In genomic region chr4:114666979-114667328, GRCm38 (mm10) we compare ENCODE assay signal across 10 mouse cellular contexts.
DNase-seq lines count a peak whose midpoint lies in the region; ATAC-seq and TF ChIP-seq lines count a peak whose summit lies in the region.
"Had no signal": no experiment of that assay in that cellular context is flagged by ENCODE, and none has a peak within 500 bp of the region (broad histone marks: within the 10 kb centered on the region; RNA-seq: fewer than 3 reads in every experiment).

No protein-coding gene starts in this region.

- no peak for TF ChIP-seq EP300 in lung, postnatal 0 days (IDR thresholded peaks at IDR 0.05)

- no peaks in the 10 kb centered on the region for H3K9me3 ChIP-seq in lung, postnatal 0 days (ENCODE audit: low read length)
- no peaks in the 10 kb centered on the region for H3K9me3 ChIP-seq in forebrain, embryonic 15.5 days
- H3K9me3 ChIP-seq in stomach, embryonic 14.5 days (ENCODE audit: control insufficient read depth, low read depth, low read length), result no peaks in the 10 kb centered on the region
- H3K9me3 ChIP-seq: megakaryocyte, embryonic 14.5 days had no signal

- H3K4me1 ChIP-seq in lung, postnatal 0 days (ENCODE audit: insufficient read depth, low read depth, low read length), result no peaks in the 10 kb centered on the region
- peaks cover 14% of the 10 kb centered on the region for H3K4me1 ChIP-seq in forebrain, embryonic 15.5 days
- H3K4me1 ChIP-seq in stomach, embryonic 14.5 days (ENCODE audit: control insufficient read depth, insufficient read depth, low read length), result 0 out of 2 replicates have a peak, but pooled peaks cover 5% of the 10 kb centered on the region

- no peaks in the 10 kb centered on the region for H3K36me3 ChIP-seq in lung, postnatal 0 days (ENCODE audit: insufficient read depth, low read length)
- H3K36me3 ChIP-seq in forebrain, embryonic 15.5 days, result no peaks in the 10 kb centered on the region
- H3K36me3 ChIP-seq in stomach, embryonic 14.5 days (ENCODE audit: control insufficient read depth, insufficient read depth, low read length), result no peaks in the 10 kb centered on the region

- H3K27me3 ChIP-seq in lung, postnatal 0 days (replicated peaks; ENCODE audit: insufficient read depth, low read length), result peaks cover 26% of the 10 kb centered on the region
- peaks cover 73% of the 10 kb centered on the region for H3K27me3 ChIP-seq in forebrain, embryonic 15.5 days
- peaks cover 26% of the 10 kb centered on the region; the same call in 1 of the 2 replicates for H3K27me3 ChIP-seq in stomach, embryonic 14.5 days (ENCODE audit: control insufficient read depth, insufficient read depth, low read length)

- DNase-seq in lung, postnatal 0 days (ENCODE audit: low spot score), result no peak
- DNase-seq in lung, postnatal 10 days, result no peak
- peak; percentile 43 for DNase-seq in liver
- no peak for DNase-seq in frontal cortex, postnatal 25 days (ENCODE audit: low spot score in 2 of 2)
- no peak for DNase-seq in cerebellum, adult 11-12 months
- DNase-seq: thymus, adult 2 months had no signal

- no peak overlapping the region for H3K27ac ChIP-seq in lung, postnatal 0 days (ENCODE audit: low read length)
- no peak overlapping the region for H3K27ac ChIP-seq in forebrain, embryonic 15.5 days (replicated peaks)
- H3K27ac ChIP-seq in stomach, embryonic 14.5 days (ENCODE audit: low read length), result no peak overlapping the region

- 0 out of 2 replicates have a peak overlapping the region, but pooled peaks have one; percentile 11 for H3K4me2 ChIP-seq in lung, postnatal 0 days (replicated peaks; ENCODE audit: low read depth, low read length)
- H3K4me2 ChIP-seq in forebrain, embryonic 15.5 days (replicated peaks), result peak overlapping the region; percentile 40
- H3K4me2 ChIP-seq in stomach, embryonic 14.5 days (replicated peaks; ENCODE audit: low read depth, low read length), result peak overlapping the region; percentile 39

- WGBS in lung, postnatal 0 days, result 19% methylated on average over 12 of the region's 13 CpGs
- whole genome bisulfite sequencing in forebrain, embryonic 15.5 days, result 1% methylated on average over 12 of the region's 13 CpGs
- 19% methylated on average over 12 of the region's 13 CpGs for WGBS in stomach, embryonic 14.5 days

- no peak for ATAC-seq in lung, postnatal 0 days
- peak; percentile 5; the same call in 1 of the 2 replicates for ATAC-seq in forebrain, embryonic 15.5 days (replicated peaks)
- ATAC-seq in stomach, embryonic 14.5 days (ENCODE audit: insufficient number of reproducible peaks, insufficient read depth, low FRiP score, low read depth), result 0 out of 2 replicates have a peak, but pooled peaks have one; percentile 7
- no peak for ATAC-seq in granulocyte monocyte progenitor cell, adult 5-6 weeks (replicated peaks; ENCODE audit: poor library complexity, severe bottlenecking)

- no peak overlapping the region for H3K4me3 ChIP-seq in lung, postnatal 0 days (ENCODE audit: low read depth, low read length)
- peak overlapping the region; percentile 27 for H3K4me3 ChIP-seq in forebrain, embryonic 15.5 days
- peak overlapping the region; percentile 9; the same call in 1 of the 2 replicates for H3K4me3 ChIP-seq in stomach, embryonic 14.5 days (ENCODE audit: low read depth, low read length)
- H3K4me3 ChIP-seq: megakaryocyte, embryonic 14.5 days had no signal

- no peak overlapping the region for H3K9ac ChIP-seq in lung, postnatal 0 days (replicated peaks; ENCODE audit: low read depth)
- H3K9ac ChIP-seq in forebrain, embryonic 15.5 days (replicated peaks), result no peak overlapping the region; the same call in 1 of the 2 replicates
- H3K9ac ChIP-seq in stomach, embryonic 14.5 days (replicated peaks; ENCODE audit: low read depth, low read length), result no peak overlapping the region

- peak; percentile 40 for TF ChIP-seq CTCF in lung, postnatal 0 days (IDR thresholded peaks at IDR 0.05)

Comparison
In these comparisons a context has a peak if more than half of its experiments do, and no peak if none do; other contexts are left out.
1. ATAC-seq: peak in forebrain, embryonic 15.5 days (single experiment) and stomach, embryonic 14.5 days (single experiment); none in lung, postnatal 0 days (single experiment) and granulocyte monocyte progenitor cell, adult 5-6 weeks (single experiment).
2. Peak in every context shown above with its lines, with median percentiles within 50 percentile points of each other: H3K4me2 ChIP-seq.